Comparison of ENCODE assay signal across 7 mouse cellular contexts in the genomic region with DNA sequence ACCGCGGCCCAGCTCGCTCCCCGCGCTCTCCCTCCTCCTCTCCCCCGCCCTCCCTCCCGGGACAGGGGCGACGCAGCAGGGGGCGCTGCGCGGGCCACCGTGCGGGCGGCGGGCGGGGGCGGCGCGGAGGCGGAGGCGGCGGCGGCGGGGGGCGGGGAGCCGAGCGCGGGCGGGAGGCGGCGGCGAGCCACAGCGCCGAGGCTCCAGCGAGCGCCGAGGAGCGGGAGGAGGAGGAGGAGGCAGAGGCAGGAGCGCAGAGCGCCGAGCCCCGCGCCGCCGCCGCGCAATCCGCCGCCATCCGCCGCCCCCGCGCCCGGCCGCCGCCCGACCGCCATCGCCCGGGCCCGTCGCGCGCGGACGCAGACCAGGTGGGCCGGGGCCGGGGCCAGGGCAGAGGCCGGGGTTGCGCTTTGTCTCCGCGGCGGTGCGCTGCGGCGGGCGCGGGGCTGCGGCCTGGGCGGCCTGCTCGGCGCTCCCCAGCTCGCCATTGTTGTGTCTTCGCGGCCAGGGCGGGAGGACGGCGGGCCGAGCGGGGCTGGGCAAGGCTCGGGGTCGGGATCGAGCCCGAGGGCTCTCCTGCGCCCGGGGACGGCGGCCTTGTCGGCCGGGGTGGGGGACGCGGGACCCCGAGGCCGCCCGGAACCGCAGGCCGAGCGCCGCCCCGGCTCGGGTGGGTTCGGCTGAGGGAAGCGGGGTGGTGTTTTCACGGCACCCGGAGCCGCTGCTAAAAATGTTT. TPM values are rescaled to one million over a fixed set of nuclear protein-coding genes. Genes with fewer than 3 reads are reported as not detected.
DNase-seq lines count a peak whose midpoint lies in the region; ATAC-seq and TF ChIP-seq lines count a peak whose summit lies in the region.

A gene (plus strand): TSS at position 159 of the 736 bp plus-strand sequence.

- H3K4me2 ChIP-seq in forebrain, embryonic 15.5 days (replicated peaks), result peak within 1 kb of the TSS; percentile 64
- H3K4me2 ChIP-seq in hindbrain, embryonic 12.5 days (replicated peaks), result peak within 1 kb of the TSS; percentile 99

- peak within 1 kb of the TSS; percentile 88 for H3K4me3 ChIP-seq in forebrain, embryonic 15.5 days
- peak within 1 kb of the TSS; percentile 97 for H3K4me3 ChIP-seq in hindbrain, embryonic 12.5 days

- no peaks in the 10 kb centered on the region for H3K36me3 ChIP-seq in forebrain, embryonic 15.5 days
- H3K36me3 ChIP-seq in hindbrain, embryonic 12.5 days, result no peaks in the 10 kb centered on the region

- intact Hi-C loops in left cerebral cortex, postnatal 25 days (cut with DNase I), result loop anchor here (5.0 kb wide), 2 partner anchors 36 to 86 kb away; a partner anchor contains a TSS

- TF ChIP-seq CTCF in brain, embryonic 14.5 days (IDR thresholded peaks at IDR 0.05; ENCODE audit: borderline replicate concordance, extremely low read depth, insufficient read depth, insufficient read length), result no peak

- ATAC-seq in forebrain, embryonic 15.5 days (replicated peaks), result peak; percentile 65
- ATAC-seq in hindbrain, embryonic 12.5 days (ENCODE audit: low FRiP score), result peak; percentile 66
- peak; percentile 37 for ATAC-seq in megakaryocyte progenitor cell, adult 5-6 weeks (replicated peaks; ENCODE audit: poor library complexity)

- peaks cover 44% of the 10 kb centered on the region for H3K4me1 ChIP-seq in forebrain, embryonic 15.5 days
- peaks cover 51% of the 10 kb centered on the region for H3K4me1 ChIP-seq in hindbrain, embryonic 12.5 days

- WGBS in forebrain, embryonic 15.5 days, result under 1% methylated on average over 54 of the region's 117 CpGs
- WGBS in hindbrain, embryonic 12.5 days, result 0% methylated on average over 70 of the region's 117 CpGs

- no peaks in the 10 kb centered on the region for H3K27me3 ChIP-seq in forebrain, embryonic 15.5 days
- no peaks in the 10 kb centered on the region for H3K27me3 ChIP-seq in hindbrain, embryonic 12.5 days

- peak within 1 kb of the TSS; percentile 99 for H3K27ac ChIP-seq in forebrain, embryonic 15.5 days (replicated peaks)
- H3K27ac ChIP-seq in hindbrain, embryonic 12.5 days, result peak within 1 kb of the TSS; percentile 99

- peak; percentile 81 for DNase-seq in NIH3T3 (ENCODE audit: low read depth)
- DNase-seq in brain, embryonic 14.5 days (ENCODE audit: low read depth), result no peak
- DNase-seq in left cerebral cortex, postnatal 25 days (ENCODE audit: low spot score in 2 of 2), result no peak
- peak; percentile 83 for DNase-seq in right cerebral cortex, postnatal 4 days

- H3K9ac ChIP-seq in forebrain, embryonic 15.5 days (replicated peaks), result peak within 1 kb of the TSS; percentile 99
- H3K9ac ChIP-seq in hindbrain, embryonic 12.5 days, result peak within 1 kb of the TSS; percentile 100

- peak; percentile 74 for TF ChIP-seq POLR2A in brain, embryonic 14.5 days (IDR thresholded peaks at IDR 0.05; ENCODE audit: borderline replicate concordance, extremely low read depth, insufficient read depth, insufficient read length, poor library complexity, severe bottlenecking)

- H3K9me3 ChIP-seq in forebrain, embryonic 15.5 days, result no peaks in the 10 kb centered on the region
- no peaks in the 10 kb centered on the region for H3K9me3 ChIP-seq in hindbrain, embryonic 12.5 days (replicated peaks)

RNA-seq across cellular contexts. Expression of the gene that starts here (rescaled TPM):
- 94.4 and 171 TPM in 2 replicates for polyA plus RNA-seq in brain, embryonic 14.5 days (2012; rRNA removed)
- polyA plus RNA-seq in forebrain, embryonic 15.5 days (2015; fragmentation: Nextera tagmentation; extraction: Ambion mirVana), result 76.2 and 88.8 TPM in 2 replicates
- 111 and 114 TPM in 2 replicates for polyA plus RNA-seq in hindbrain, embryonic 12.5 days (2016; fragmentation: Nextera tagmentation; extraction: Ambion mirVana)
- total RNA-seq in left cerebral cortex, postnatal 25 days (2021), result 100 to 1,000 TPM; 240 TPM
- total RNA-seq in megakaryocyte progenitor cell, adult 5-6 weeks (2015), result 37.5 and 37.8 TPM in 2 replicates
- 16.6 and 18.2 TPM in 2 replicates for total RNA-seq in megakaryocyte progenitor cell, adult 5-6 weeks (2017)

Comparison
In these comparisons a context has a peak if more than half of its experiments do, and no peak if none do; other contexts are left out.
1. RNA of the gene that starts here (total RNA-seq): 240 TPM in left cerebral cortex, postnatal 25 days; 16.6 to 37.8 TPM in megakaryocyte progenitor cell, adult 5-6 weeks; every median in the first group is over 4 times any median in the second.
2. DNase-seq: peak in NIH3T3 (single experiment) and right cerebral cortex, postnatal 4 days (single experiment); none in brain, embryonic 14.5 days (single experiment) and left cerebral cortex, postnatal 25 days (0 of 2).
3. Peak in every context shown above with its lines, with median percentiles within 50 percentile points of each other: ATAC-seq.